Mouse (Mus musculus): ENCODE measurements around the gene B3galt2.
"Not testable (repeated sequence)": the region's sequence is repeated elsewhere in the genome, so short reads cannot be mapped to it uniquely, and the experiment has no call there.

B3galt2 gene

GRCm38 (mm10) chr1:143640650-143641407, at the start of gene B3galt2:
Gene B3galt2, plus strand, starts transcription at chr1:143640664.
- peak; percentile 11 to 23 for DNase-seq

GRCm38 (mm10) chr1:143596864-143597263, 43.6 kb upstream of the B3galt2 start:
- DNase-seq = no peak

GRCm38 (mm10) chr1:143608911-143609310, 31.6 kb upstream of the B3galt2 start:
- DNase-seq = no peak

GRCm38 (mm10) chr1:143612901-143613300, 27.6 kb upstream of the B3galt2 start:
- no peak for DNase-seq

- no peak for DNase-seq
Measured at GRCm38 (mm10) chr1:143619760-143620159, 20.7 kb upstream of the B3galt2 start.

GRCm38 (mm10) chr1:143621930-143622329, 18.5 kb upstream of the B3galt2 start:
- no peak for DNase-seq

GRCm38 (mm10) chr1:143622634-143623033, 17.8 kb upstream of the B3galt2 start:
- no peak for DNase-seq

GRCm38 (mm10) chr1:143631337-143631736, 9.1 kb upstream of the B3galt2 start:
- no peak for DNase-seq

GRCm38 (mm10) chr1:143632361-143632760, 8.1 kb upstream of the B3galt2 start:
- no peak for DNase-seq

GRCm38 (mm10) chr1:143632854-143633587, 7.4 kb upstream of the B3galt2 start:
- DNase-seq = no peak

GRCm38 (mm10) chr1:143644221-143644620, 3.8 kb downstream of the B3galt2 start:
- no peak for DNase-seq

GRCm38 (mm10) chr1:143645386-143645785, 4.9 kb downstream of the B3galt2 start:
- DNase-seq = no peak

- DNase-seq = no peak
Measured at GRCm38 (mm10) chr1:143646219-143646618, 5.8 kb downstream of the B3galt2 start.

GRCm38 (mm10) chr1:143650317-143650716, 9.9 kb downstream of the B3galt2 start:
- DNase-seq = no peak

GRCm38 (mm10) chr1:143653646-143654045, 13.2 kb downstream of the B3galt2 start:
- no peak for DNase-seq

- no peak for DNase-seq
Measured at GRCm38 (mm10) chr1:143663197-143663596, 22.7 kb downstream of the B3galt2 start.

GRCm38 (mm10) chr1:143664786-143665185, 24.3 kb downstream of the B3galt2 start:
- DNase-seq = not testable (repeated sequence)

- no peak for DNase-seq
Measured at GRCm38 (mm10) chr1:143675734-143676361, 35.4 kb downstream of the B3galt2 start.

GRCm38 (mm10) chr1:143681108-143681507, 40.6 kb downstream of the B3galt2 start:
- DNase-seq = peak; percentile 84 to 90

GRCm38 (mm10) chr1:143684849-143685248, 44.4 kb downstream of the B3galt2 start:
- DNase-seq = no peak

- no peak for DNase-seq
Measured at GRCm38 (mm10) chr1:143701736-143702135, 61.3 kb downstream of the B3galt2 start.

- DNase-seq = peak; percentile 46 to 50
Measured at GRCm38 (mm10) chr1:143702141-143702740, 61.8 kb downstream of the B3galt2 start.

GRCm38 (mm10) chr1:143702741-143703262, 62.3 kb downstream of the B3galt2 start, which contains the start of gene Cdc73:
Gene Cdc73, minus strand, starts transcription at chr1:143702893.
- DNase-seq = peak; percentile 89 to 93
